Mouse (Mus musculus): Measurements from ENCODE around the gene Camk2g.

Gene Camk2g

GRCm38 (mm10) chr14:20793758-20794531 lies at the start of gene Camk2g:
TSS of gene Camk2g (minus strand) at chr14:20794088.
- WGBS = 2% methylated on average over 70 of the region's 76 CpGs

DNA sequence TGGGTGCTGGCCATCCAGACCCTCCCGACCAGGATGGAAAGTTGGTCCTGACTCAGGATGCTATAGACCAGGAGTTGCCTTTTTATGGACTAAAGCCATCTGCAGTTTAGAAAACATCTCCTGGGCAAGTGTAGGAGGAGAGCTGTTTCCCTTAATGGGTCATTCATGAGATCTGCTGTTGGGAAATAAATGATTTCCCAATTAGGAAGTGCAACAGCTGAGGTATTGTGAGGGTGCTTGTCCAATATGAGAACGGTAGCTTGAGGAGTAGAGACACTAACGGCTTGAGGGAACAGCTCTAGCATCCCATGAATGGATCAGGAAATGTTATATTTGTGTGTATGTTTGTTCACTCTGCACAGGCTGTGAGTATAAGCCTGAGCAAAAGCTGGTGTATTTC lies 48.7 kb upstream of the Camk2g start:
- 66% methylated on average over 3 of the region's 3 CpGs for WGBS

DNA sequence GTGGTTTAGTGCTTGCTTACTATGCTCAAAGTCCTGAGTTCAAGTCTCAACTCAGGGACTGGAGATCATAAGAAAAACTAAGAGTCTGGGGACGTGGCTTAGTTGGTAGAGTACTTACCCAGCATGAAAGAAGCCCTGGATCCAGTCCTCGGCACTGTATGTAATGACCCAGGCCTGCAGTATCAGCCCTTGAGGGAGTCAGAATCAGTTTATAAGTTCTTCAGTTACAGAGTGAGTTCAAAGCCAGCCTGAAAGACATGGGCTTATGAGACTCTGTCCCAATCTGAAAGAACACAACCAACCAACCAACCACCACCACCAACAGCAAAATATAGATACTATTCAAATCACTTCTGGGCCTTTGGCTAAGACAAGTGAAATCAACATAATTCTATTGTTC lies 47.6 kb upstream of the Camk2g start:
- WGBS = 95% methylated on average over 2 of the region's 2 CpGs

- WGBS = 85% methylated on average over 7 of the region's 7 CpGs
These were observed 43.8 kb upstream of the Camk2g start for GRCm38 (mm10) chr14:20837681-20838080.

- WGBS = 20% methylated on average over 10 of the region's 10 CpGs
These were observed 43.1 kb upstream of the Camk2g start for GRCm38 (mm10) chr14:20836905-20837376.

- 4% methylated on average over 33 of the region's 33 CpGs for WGBS
These were observed 42.5 kb upstream of the Camk2g start, which contains the start of gene Plau for GRCm38 (mm10) chr14:20836171-20836904. TSS of gene Plau (plus strand) at chr14:20836660.

DNA sequence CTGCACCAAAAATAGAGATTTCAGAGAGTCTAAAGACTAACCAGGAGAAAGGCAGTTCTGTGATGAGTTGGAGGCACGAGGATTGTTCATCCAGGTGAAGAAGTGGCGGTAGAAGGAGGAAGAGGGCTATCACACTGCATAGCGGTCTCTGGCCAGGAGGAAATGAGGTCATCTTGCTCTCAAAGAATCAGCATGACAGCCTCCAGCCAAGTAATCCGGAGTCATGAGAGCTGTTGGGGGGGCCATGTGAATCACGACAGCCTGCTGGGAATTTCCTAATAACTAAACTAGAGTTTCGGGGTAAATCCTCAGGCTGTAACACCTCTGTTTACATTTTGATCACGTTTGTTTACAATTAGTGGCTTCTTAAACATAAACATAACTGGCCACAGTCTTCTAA lies 40.2 kb upstream of the Camk2g start:
- 46% methylated on average over 7 of the region's 7 CpGs for WGBS

DNA sequence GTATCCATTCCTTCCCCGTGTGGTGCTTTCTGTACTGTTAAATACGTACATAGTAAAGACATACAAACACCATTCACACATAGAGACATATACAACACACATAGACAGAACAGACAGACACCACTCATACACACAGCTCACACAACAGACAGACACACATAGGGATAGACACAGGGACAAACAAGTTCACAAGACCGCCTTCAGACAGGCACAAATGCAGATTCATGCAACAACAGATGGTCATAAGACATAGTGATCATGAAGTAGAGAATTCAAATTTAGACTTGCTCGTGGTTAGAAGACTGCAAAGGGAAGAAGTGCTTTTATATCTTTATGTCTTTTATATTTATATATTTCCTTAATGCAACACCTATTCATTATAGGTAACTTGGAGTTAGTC lies 39.6 kb upstream of the Camk2g start:
- WGBS = 60% methylated on average over 4 of the region's 4 CpGs

- WGBS = 45% methylated on average over 1 of the region's 1 CpGs
These were observed 38.0 kb upstream of the Camk2g start for GRCm38 (mm10) chr14:20831915-20832314.

DNA sequence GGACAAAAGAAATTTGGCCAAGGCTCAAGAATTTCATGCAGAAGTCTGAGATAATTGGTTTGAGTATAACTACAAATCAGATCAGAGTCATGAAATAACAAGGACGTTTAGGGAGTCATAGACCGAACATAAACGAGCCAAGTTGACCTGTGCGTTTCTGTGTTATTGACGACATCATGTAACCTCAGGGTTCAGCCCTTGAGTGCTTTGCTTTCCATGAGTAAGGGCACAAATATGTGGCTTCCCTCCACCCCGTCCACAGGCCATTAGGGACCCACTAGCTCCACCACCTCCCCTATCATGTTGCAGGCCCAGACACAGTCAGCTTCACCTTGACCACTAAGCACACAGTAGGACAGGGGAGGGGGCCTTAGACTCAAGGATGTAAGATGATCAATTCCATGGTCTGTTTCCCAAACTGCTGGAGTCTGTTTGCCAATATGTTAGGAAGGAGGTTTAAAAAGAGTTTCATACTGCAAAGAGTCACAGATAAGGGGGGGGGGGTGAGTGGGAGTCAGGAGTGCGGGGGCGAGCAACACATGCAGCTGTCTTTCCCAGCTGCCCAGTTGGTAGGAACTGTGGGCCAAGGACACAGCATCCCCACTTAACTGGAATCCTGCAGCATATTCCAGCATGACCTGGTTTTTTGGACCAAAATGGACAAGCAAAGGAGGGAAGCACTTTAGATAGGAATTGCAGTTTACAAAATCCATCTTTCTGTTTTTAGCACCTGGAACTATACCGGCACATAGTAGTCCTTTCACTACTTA lies 37.4 kb upstream of the Camk2g start:
- 68% methylated on average over 9 of the region's 9 CpGs for WGBS

DNA sequence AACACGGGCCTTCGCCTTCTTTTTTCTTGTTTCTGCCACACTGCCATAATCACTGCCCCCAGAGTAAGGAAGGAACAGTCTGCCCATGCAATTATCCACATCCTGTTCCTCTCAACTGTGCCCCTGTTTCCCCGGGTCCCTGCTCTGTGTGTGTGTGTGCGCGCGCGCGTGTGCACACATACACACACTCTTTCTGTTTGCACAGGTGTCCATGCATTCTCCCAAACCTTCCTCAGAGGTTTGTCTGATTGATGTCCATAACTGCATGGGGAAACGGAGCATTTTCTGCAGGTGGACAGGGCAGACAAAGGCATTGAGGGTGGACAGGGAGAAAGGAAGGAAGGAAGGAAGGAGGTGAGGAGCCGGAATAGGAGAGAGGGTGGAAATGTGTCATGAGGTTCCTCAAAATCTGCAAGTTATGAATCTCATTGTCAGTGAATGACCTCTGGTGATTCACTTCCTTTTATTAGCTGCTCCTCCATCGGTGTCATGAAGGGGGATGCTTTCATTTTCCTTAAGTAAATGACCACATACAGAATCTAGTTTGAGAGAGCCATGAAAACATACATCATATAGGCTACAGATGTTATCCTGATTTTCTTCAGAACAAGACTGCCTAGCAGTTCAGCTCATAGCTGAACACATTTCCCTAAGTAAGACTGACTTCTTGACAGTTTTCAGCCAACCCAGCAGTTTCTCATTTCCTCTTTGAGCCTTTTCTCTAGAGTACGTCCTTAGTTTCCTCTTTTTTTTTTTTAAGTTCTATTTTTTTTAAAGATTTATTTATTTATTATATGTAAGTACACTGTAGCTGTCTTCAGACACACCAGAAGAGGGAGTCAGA lies 35.9 kb upstream of the Camk2g start:
- WGBS = 73% methylated on average over 12 of the region's 12 CpGs

GRCm38 (mm10) chr14:20828524-20828923 lies 34.6 kb upstream of the Camk2g start:
- WGBS = 81% methylated on average over 3 of the region's 3 CpGs

DNA sequence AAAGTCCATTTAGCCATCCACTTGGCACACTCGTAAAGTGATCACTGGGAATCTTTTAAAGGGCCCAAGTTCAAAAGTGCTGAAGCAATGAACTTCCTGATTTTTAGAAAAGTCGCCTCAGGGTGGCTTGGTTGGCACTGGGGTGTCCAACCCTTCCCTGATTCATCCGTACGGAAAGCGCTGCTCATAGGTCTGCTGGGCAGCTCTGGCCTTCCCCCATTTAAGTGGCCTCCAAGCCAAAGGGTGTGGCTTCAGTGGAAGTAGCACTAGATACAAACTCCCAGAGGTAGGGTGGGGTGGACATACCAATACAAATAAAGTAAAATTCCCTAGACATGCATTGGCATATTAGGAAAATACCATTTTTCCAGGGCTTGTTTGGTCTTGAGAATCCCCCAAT lies 33.6 kb upstream of the Camk2g start:
- 92% methylated on average over 5 of the region's 5 CpGs for WGBS

DNA sequence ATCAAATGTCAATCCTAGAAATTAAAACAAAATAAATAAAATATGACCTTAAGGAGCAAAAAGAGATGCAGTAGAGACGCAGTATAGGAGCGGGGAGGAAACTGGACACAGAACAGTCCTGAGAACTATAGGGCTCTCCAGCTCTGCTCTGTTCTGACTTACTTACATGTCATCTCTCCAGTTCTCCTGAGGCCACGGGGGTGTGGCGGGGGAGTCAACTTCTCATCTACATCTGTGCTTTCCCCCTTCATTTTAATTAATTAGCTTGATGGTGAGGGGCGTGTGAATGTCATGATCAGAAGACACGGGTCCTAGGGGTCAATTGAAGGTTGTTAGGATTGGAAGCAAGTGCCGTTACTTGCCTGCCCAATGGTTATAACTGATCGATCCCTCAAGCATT lies 33.2 kb upstream of the Camk2g start:
- 91% methylated on average over 8 of the region's 8 CpGs for WGBS

DNA sequence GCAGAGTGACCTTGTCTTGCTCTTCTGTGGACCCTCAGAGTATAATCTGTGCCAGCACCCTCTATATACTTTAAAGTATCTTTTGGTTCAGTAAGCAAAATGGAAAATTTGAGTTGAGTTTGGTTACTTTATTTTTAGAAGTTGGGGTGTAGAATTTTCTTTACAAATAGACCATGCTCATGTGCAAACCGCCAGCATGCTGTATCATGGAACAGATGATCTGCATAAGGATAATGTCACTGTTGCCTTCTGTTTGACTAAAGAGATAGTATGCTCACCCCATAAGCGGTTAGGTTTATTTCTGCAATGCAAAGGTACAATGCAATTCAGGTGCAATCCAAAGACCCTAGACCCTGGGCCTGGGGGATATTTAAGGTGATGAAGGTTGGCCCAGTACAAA lies 31.6 kb upstream of the Camk2g start:
- WGBS = 55% methylated on average over 2 of the region's 2 CpGs

GRCm38 (mm10) chr14:20824517-20824916 lies 30.6 kb upstream of the Camk2g start:
- WGBS = 89% methylated on average over 1 of the region's 1 CpGs

DNA sequence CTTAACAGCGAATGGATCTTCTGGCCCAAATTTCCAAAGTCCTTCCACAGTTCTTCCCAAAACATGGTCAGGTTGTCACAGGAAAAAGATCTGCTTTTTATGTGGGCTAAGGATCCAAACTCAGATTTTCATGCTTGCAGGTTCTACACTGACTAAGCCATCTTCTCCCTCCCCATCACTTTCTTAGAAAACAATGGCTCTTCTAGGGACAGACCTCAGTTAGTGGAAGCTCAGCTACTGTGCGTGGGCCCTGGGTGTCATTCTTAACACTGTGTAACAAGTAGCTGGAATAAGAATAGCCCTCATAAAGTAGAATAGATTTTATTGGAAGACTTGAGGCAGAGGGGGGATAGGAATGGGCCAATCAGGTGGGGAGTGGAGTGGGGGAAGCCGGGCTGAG lies 21.6 kb upstream of the Camk2g start:
- 67% methylated on average over 3 of the region's 3 CpGs for whole genome bisulfite sequencing

DNA sequence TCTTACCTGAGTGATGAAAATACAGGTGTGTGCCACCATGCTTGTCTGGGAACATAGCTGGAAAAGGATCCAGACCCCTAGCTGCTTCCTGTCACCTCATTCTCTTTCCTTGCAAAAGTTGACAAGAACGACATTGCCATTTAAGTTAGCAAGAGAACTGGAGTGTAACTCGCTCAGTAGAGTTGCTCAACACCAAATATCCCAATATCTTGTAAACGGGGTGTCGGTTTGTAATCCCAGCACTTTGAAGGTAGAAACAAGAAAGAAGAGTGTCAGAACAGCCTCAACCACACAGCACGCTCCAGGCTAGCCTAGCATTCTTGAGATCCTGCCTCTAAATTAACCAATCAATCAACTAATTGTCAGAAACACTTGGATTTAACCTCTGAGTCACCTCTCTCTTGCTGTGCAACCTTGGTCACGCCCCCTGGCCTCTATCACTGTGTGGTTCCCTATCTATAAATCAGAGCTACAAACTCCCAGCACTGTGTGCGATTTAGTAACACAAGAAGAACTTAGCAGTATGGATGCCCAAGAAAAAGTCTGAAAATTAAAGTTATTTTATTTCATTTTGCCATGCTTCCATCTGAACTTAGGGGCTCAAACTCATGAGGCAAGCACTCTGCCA lies 18.0 kb upstream of the Camk2g start:
- WGBS = 92% methylated on average over 7 of the region's 7 CpGs

- 72% methylated on average over 8 of the region's 8 CpGs for WGBS
These were observed 17.3 kb upstream of the Camk2g start for GRCm38 (mm10) chr14:20811236-20811635.

DNA sequence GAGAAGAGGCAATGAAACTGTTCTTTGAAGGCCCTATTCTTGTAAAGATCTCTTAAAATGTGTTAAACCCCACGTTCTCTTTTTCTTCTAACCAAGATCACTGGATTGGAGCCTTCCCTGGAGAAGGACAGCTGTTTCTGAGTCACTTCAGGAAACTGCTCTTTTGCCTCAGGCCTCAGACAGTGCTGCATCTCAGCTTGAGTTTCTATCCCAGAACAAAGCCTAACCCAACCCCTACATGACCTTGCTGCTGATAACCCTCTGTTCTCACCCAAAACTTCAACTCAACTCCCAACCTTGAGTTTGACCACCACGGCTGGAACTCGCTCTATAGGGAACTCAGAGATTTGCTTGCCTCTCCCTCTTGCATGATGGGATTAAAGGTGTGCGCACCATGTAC lies 15.5 kb upstream of the Camk2g start:
- WGBS = 81% methylated on average over 4 of the region's 4 CpGs
